Mouse (Mus musculus): ENCODE results near the gene Rbm34. TPM values are rescaled to one million over a fixed set of nuclear protein-coding genes. Genes with fewer than 3 reads are reported as not detected.

Rbm34 gene
- total RNA-seq (2023; ENCODE audit: inconsistent age): 18.5 to 25.5 TPM (median 22.4 TPM) in 4 replicates

DNA sequence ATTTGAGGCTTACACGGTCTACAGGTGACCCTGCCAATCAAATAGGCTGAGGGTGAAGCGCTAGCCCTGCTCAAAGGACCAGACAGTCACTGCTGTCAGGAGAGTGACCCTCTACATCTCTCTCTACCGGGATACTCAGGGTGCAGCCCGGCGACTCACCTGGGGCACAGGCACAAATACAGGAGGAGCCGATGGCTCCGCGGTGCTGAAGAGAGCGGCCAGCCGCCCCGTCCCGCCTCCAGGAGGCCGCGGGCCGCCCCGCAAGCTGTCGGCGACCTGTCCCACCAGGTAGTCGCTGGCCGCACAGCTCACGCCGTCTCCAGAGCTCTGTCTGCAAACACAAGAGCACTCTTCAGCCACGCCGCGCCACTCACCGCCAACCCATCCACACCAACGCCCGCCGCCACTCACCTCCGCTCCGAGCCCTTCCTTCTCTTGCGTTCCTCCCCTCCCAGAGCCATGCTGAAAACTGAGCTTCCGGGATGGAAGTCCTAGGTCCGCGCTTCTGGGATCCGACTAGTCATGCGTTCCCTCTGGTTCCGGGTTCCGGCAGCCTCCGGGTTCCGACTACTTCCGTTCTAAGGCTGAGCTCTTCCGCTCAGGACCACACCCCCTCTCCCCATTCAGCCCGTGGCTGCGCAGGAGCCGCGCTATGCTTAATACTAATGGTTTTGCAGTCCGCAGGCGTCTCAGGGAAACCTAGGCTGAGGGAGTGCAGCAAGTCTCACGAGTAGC is at the start of gene Rbm34:
Gene Rbm34 (minus strand): TSS at position 493 of the 735 bp plus-strand sequence.

DNA sequence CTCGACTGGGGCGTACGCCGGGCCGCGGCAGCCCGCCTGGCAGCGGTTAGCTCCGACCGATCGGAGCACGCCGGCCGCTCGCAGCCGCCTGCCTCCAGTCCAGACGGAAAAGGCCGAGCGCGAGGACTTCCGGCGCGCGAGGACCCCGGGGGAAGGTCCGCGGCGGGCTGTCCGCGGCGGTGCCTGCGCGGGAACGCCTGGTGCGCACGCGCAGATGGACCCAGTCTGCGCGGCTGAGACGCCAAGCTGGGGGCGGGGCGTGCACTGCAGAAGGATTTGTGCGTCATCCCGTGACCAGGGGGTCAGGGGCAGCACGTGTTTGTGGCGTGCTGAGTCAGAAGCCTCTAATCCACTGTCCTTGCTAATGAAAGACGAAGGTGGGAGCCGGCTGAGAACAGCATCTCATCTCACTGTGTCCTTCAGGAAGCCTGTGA is 25.1 kb downstream of the Rbm34 start, which contains the start of gene Tomm20:
Gene Tomm20 (minus strand): TSS at position 115 of the 434 bp plus-strand sequence.

Other genes starting within 250 kb of the Rbm34 start
- 91.7 to 116 TPM (median 105 TPM) in 4 replicates for gene Tomm20, start 25.2 kb downstream of the Rbm34 start, total RNA-seq (2023; ENCODE audit: inconsistent age)
- not detected in 4 replicates for gene Pard3, start 92.8 kb upstream of the Rbm34 start, total RNA-seq (2023; ENCODE audit: inconsistent age)

Measured in B cell, adult (primary cell).